Mouse (Mus musculus) cerebellum, adult 2 months (tissue): ENCODE data around the gene Agap1.

Experiments used
- CTCF ChIP-seq: fragments of 200-500 bp; IDR thresholded peaks from 2 replicates; pipeline ENCODE4 v1.5.1; 2011; ENCODE audit warnings: low read depth, mild to moderate bottlenecking, control low read depth, low read length, moderate library complexity, borderline replicate concordance; ENCODE audit not compliant: insufficient read depth
- POLR2A ChIP-seq: fragments of 200-500 bp; IDR thresholded peaks from 2 replicates; pipeline ENCODE4 v1.6.1; 2011; ENCODE audit warnings: low read length, control low read depth, borderline replicate concordance; ENCODE audit not compliant: insufficient read depth

GRCm38 (mm10) chr1:89865787-89866186, 411.2 kb downstream of the Agap1 start:
- TF ChIP-seq CTCF: no peak
- no peak for TF ChIP-seq POLR2A
